Mouse (Mus musculus): ENCODE results near the gene Mfap5. TPM values are rescaled to one million over a fixed set of nuclear protein-coding genes. Genes with fewer than 3 reads are reported as not detected.

Gene Mfap5
- total and polyA plus RNA-seq, 3 experiments, result not detected

- Histone ChIP-seq H3K27ac (ENCODE audit: control insufficient read depth, low read depth, low read length) (no peak overlapping the region), H3K9me3 (replicated peaks; ENCODE audit: insufficient read depth, low read length) (no peaks in the 10 kb centered on the region), H3K79me2 (ENCODE audit: control insufficient read depth, insufficient read depth, low read length, poor library complexity) (no peaks in the 10 kb centered on the region), H3K36me3 (ENCODE audit: control insufficient read depth in 1 of 2, insufficient read depth in 2 of 2, low read length in 2 of 2) (peaks cover 0 to 9% of the 10 kb centered on the region in 2 experiments; a peak in 2 of 4 replicates), H3K9ac (ENCODE audit: control insufficient read depth, low read depth, low read length, poor library complexity, severe bottlenecking) (no peak overlapping the region), H3K4me1 (ENCODE audit: control insufficient read depth in 1 of 2, insufficient read depth in 2 of 2, low read length in 2 of 2) (peaks cover 19% of the 10 kb centered on the region in 2 experiments), H3K4me3 (ENCODE audit: control insufficient read depth in 1 of 2, insufficient read depth in 1 of 2, low read depth in 2 of 2, low read length in 2 of 2) (no peak overlapping the region), H3K27me3 (ENCODE audit: control insufficient read depth in 1 of 2, insufficient read depth in 2 of 2, low read length in 2 of 2) (no peaks in the 10 kb centered on the region)
- peak; percentile 18 for DNase-seq (ENCODE audit: low read depth, low spot score)
- TF ChIP-seq MAZ (IDR thresholded peaks at IDR 0.05; ENCODE audit: low read depth, low read length), result no peak
- no peak for TF ChIP-seq HCFC1 (IDR thresholded peaks at IDR 0.05; ENCODE audit: low read depth, low read length)
- TF ChIP-seq NELFE (IDR thresholded peaks at IDR 0.05; ENCODE audit: low read depth, low read length), result no peak
- TF ChIP-seq POLR2AphosphoS2 (IDR thresholded peaks at IDR 0.05; ENCODE audit: low read length), result no peak
- TF ChIP-seq ELF1 (IDR thresholded peaks at IDR 0.05; ENCODE audit: low read depth, low read length), result no peak
- TF ChIP-seq ZNF384 (IDR thresholded peaks at IDR 0.05; ENCODE audit: low read depth, low read length), result no peak
- no peak for TF ChIP-seq NRF1 (IDR thresholded peaks at IDR 0.05; ENCODE audit: insufficient read depth, low read depth, low read length, poor library complexity, severe bottlenecking)
- TF ChIP-seq SIN3A (IDR thresholded peaks at IDR 0.05; ENCODE audit: low read length), result no peak
- TF ChIP-seq RCOR1 (IDR thresholded peaks at IDR 0.05; ENCODE audit: low read depth, low read length), result no peak
- TF ChIP-seq TCF12 (IDR thresholded peaks at IDR 0.05; ENCODE audit: low read depth, low read length), result no peak
- TF ChIP-seq GABPA (IDR thresholded peaks at IDR 0.05; ENCODE audit: low read depth, low read length), result no peak
- TF ChIP-seq SMC3 (IDR thresholded peaks at IDR 0.05; ENCODE audit: low read depth, low read length), result no peak
- no peak for TF ChIP-seq KAT2A (conservative IDR thresholded peaks at IDR 0.05; ENCODE audit: low read depth, low read length)
- TF ChIP-seq USF1 (IDR thresholded peaks at IDR 0.05; ENCODE audit: low read depth, low read length), result no peak
- TF ChIP-seq MAX (IDR thresholded peaks at IDR 0.05; ENCODE audit: low read length), result no peak
- TF ChIP-seq UBTF (IDR thresholded peaks at IDR 0.05; ENCODE audit: borderline replicate concordance, insufficient read depth, low read depth, low read length), result no peak
- no peak for TF ChIP-seq E2F4 (IDR thresholded peaks at IDR 0.05; ENCODE audit: borderline replicate concordance, low read depth, low read length)
- no peak for TF ChIP-seq POLR2A (IDR thresholded peaks at IDR 0.05; ENCODE audit: control insufficient read depth in 1 of 2, insufficient read depth in 1 of 2, low read depth in 1 of 2, low read length in 2 of 2, poor library complexity in 1 of 2)
- no peak for TF ChIP-seq CHD2 (IDR thresholded peaks at IDR 0.05; ENCODE audit: low read length)
- no peak for TF ChIP-seq MXI1 (IDR thresholded peaks at IDR 0.05; ENCODE audit: low read depth, low read length)
Measured at GRCm38 (mm10) chr6:122577030-122577429, 71.4 kb downstream of the Mfap5 start.

Other genes with a start within 250 kb of the Mfap5 start
- gene Klrg1, start 223.0 kb upstream of the Mfap5 start, total RNA-seq (2012; rRNA removed), result 0.88 and 1.0 TPM in 2 replicates
- gene Klrg1, start 223.0 kb upstream of the Mfap5 start, polyA plus RNA-seq (2012; ENCODE audit: insufficient read depth in 1 of 2, insufficient read length in 2 of 2, low read depth in 1 of 2, low replicate concordance in 2 of 2, missing spikeins in 1 of 2), result under 1 TPM in 1 of 2 experiments, not detected in 1; 0.28 TPM
- gene M6pr, start 197.1 kb upstream of the Mfap5 start, total RNA-seq (2012; rRNA removed), result 158 and 186 TPM in 2 replicates
- 100 to 1,000 TPM in 1 of 2 experiments, not detected in 1; 183 TPM for gene M6pr, start 197.1 kb upstream of the Mfap5 start, polyA plus RNA-seq (2012; ENCODE audit: insufficient read depth in 1 of 2, insufficient read length in 2 of 2, low read depth in 1 of 2, low replicate concordance in 2 of 2, missing spikeins in 1 of 2)
- 4.6 and 7.6 TPM in 2 replicates for gene Phc1, start 165.3 kb upstream of the Mfap5 start, total RNA-seq (2012; rRNA removed)
- 10 to 100 TPM in 1 of 2 experiments, not detected in 1; 35.9 TPM for gene Phc1, start 165.3 kb upstream of the Mfap5 start, polyA plus RNA-seq (2012; ENCODE audit: insufficient read depth in 1 of 2, insufficient read length in 2 of 2, low read depth in 1 of 2, low replicate concordance in 2 of 2, missing spikeins in 1 of 2)
- 0.08 and 0.10 TPM in 2 replicates for gene Rimklb, start 7.1 kb upstream of the Mfap5 start, total RNA-seq (2012; rRNA removed)
- gene Rimklb, start 7.1 kb upstream of the Mfap5 start, polyA plus RNA-seq (2012; ENCODE audit: insufficient read depth in 1 of 2, insufficient read length in 2 of 2, low read depth in 1 of 2, low replicate concordance in 2 of 2, missing spikeins in 1 of 2), result under 1 TPM in 1 of 2 experiments, not detected in 1; 0.04 TPM
- gene Aicda, start 48.0 kb downstream of the Mfap5 start, total RNA-seq (2012; rRNA removed), result 0.13 TPM in 1 of 2 replicates, not detected in the other
- under 1 TPM in 1 of 2 experiments, not detected in 1; 0.03 TPM for gene Aicda, start 48.0 kb downstream of the Mfap5 start, polyA plus RNA-seq (2012; ENCODE audit: insufficient read depth in 1 of 2, insufficient read length in 2 of 2, low read depth in 1 of 2, low replicate concordance in 2 of 2, missing spikeins in 1 of 2)
- gene Apobec1, start 96.6 kb downstream of the Mfap5 start, total RNA-seq (2012; rRNA removed), result 4.5 and 4.9 TPM in 2 replicates
- 1 to 10 TPM in 1 of 2 experiments, not detected in 1; 5.8 TPM for gene Apobec1, start 96.6 kb downstream of the Mfap5 start, polyA plus RNA-seq (2012; ENCODE audit: insufficient read depth in 1 of 2, insufficient read length in 2 of 2, low read depth in 1 of 2, low replicate concordance in 2 of 2, missing spikeins in 1 of 2)
- gene Gdf3, start 104.2 kb downstream of the Mfap5 start, total RNA-seq (2012; rRNA removed), result 39.6 and 42.8 TPM in 2 replicates
- 10 to 100 TPM in 1 of 2 experiments, not detected in 1; 50.2 TPM for gene Gdf3, start 104.2 kb downstream of the Mfap5 start, polyA plus RNA-seq (2012; ENCODE audit: insufficient read depth in 1 of 2, insufficient read length in 2 of 2, low read depth in 1 of 2, low replicate concordance in 2 of 2, missing spikeins in 1 of 2)
- gene Dppa3, start 120.6 kb downstream of the Mfap5 start, total RNA-seq (2012; rRNA removed), result not detected in 2 replicates
- gene Dppa3, start 120.6 kb downstream of the Mfap5 start, polyA plus RNA-seq (2012; ENCODE audit: insufficient read depth in 1 of 2, insufficient read length in 2 of 2, low read depth in 1 of 2, low replicate concordance in 2 of 2, missing spikeins in 1 of 2), result not detected
- not detected in 2 replicates for gene Nanog, start 201.6 kb downstream of the Mfap5 start, total RNA-seq (2012; rRNA removed)
- under 1 TPM in 1 of 2 experiments, not detected in 1; 0.63 TPM for gene Nanog, start 201.6 kb downstream of the Mfap5 start, polyA plus RNA-seq (2012; ENCODE audit: insufficient read depth in 1 of 2, insufficient read length in 2 of 2, low read depth in 1 of 2, low replicate concordance in 2 of 2, missing spikeins in 1 of 2)